Mouse (Mus musculus): Measurements from ENCODE around the gene Fam120b.

The Fam120b gene

DNA sequence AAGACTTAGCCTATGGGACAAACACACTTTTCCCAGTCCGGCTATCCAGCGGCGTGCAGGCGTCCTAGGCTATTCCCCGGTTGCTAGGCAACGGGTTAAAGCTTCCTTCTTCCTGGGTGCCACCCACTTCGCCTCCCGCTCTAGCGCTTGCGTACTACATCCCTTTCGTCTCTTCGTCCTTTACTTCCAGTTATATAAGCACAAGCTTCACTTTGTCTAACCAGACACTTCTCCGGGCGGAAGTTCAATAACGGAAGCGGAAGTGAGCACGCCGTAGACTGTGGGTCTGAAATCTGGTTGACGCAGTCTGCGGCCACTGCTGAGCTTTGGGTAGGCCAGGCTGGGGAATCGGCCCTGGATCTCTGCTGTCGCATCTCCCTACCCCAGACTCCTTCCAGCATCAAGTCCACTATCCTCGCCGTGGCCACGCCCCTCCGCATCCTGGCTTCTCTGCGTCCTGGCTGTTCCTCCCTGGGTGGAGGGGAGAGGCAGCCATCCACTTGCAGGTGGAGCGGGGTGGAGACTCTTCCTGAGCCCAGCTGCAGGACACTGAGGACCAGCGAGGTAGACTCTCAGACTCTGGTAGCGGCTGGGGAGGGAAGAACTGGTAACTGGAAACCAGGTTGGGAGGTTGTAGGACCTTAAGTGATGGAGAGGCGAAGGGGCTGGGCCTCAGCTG is at the start of gene Fam120b:
Gene Fam120b, plus strand, starts transcription at position 206 of the 679 bp plus-strand sequence.
- peak; percentile 82 for DNase-seq (ENCODE audit: low read depth in 1 of 2, low spot score in 2 of 2)

DNA sequence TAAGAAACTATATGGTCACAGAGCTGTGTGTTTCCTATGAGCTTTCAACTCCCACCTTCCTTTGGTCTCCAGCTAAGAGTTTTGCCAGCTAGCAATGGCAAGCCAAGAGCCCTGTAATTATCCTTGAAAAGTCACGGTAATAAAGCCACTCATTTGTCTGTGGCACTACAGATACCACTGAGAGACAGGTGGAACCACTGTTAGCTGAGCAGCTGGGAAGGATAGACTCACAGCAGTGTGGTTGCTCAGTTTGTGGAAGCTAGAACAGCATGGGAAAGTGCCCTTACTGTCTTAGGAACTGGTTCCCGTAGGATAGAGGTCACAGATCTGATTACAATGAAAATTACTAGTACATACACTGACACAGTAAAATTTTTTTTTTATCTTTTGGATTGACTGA is 45.9 kb upstream of the Fam120b start:
- DNase-seq (ENCODE audit: low read depth in 1 of 2, low spot score in 2 of 2) = no peak

DNA sequence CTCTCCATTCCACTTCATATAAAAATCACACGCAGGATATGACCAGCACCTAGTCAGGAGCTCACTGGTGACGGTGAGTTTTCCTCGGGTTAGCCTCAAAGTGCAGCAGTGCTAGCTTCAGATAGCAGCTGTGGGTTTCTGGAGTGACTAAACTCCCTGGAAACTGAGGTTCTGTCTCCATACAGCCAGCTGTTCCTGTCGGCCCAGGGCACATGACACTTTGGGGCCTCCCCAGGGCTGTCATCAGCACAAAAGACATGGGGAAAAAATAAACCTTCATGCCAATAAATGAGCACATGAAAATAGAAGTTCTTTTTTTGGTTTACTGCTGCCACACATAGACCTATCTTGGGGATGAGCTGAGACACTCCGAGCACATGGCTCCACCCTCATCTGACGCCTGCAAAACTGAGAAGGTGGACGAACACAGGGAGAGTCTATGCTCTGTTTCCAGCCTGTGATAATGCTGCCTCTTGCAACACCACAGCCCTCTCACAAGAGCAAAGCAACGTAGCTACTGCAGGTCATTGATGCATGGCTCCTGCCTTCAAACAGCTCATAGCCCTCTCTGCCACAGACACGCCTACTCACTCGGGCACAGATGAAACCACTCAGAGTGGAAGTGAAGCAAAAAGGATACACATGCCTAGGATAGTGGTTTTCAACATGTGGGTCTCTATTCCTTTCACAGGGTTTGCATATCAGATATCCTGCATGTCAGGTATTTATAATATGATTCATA is 43.0 kb upstream of the Fam120b start:
- DNase-seq (ENCODE audit: low read depth in 1 of 2, low spot score in 2 of 2) = no peak

DNA sequence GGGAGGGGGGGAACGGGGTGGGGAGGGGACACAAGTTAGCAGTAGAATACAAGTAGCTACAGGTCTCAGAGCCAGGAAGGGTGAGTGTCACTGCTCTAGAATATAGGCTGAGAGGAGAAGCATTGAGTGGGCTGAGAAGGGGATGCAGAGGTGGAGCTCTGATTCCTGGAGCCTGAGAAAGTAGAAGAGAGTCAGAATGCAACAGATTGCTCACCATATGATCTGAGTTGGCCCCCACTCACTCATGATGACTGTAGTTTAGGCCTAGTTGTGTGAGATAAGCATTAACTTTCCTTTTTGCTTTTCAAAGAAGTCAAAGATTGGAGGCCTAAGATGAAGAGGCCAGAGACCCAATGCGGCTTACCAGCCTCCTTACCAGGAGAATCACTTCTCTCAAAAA is 42.0 kb upstream of the Fam120b start:
- DNase-seq (ENCODE audit: low read depth in 1 of 2, low spot score in 2 of 2) = no peak

DNA sequence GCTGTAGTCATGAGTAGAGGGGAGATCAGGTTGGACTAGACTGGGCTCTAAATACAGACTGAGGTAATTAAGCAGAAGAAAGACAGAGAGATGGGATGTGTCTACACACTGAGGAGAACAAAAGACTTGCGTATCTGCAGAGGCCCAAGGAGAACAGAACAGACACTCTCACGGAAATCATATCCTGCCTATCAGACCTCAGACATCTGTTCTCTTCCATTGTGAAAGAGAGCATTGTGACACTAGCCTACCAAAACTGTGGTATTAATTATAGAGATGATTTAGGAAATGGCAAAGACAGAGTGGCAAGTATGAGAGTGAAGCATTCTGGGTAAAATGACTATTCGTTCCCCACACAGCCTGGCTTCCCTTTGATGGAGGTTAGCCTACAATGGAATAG is 40.9 kb upstream of the Fam120b start:
- no peak for DNase-seq (ENCODE audit: low read depth in 1 of 2, low spot score in 2 of 2)

DNA sequence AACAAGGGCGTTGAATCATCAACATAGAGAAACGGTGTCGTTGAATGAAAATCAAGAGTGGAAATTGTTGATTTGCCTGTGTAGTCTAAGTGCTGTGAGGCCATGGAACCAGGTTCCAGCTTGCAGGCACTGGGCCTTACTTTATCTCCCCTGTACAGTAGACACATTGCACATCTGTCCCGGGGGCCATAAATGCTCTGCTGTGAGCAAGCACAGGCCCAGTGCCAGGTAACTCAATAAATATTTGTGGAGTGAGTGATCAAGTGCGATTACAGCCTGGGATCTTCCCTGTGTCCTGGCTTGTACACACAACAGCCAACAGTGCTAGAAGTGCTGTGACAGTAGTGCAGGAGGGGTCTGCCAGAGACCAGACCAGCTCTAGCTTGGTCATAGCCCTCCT is 39.5 kb upstream of the Fam120b start:
- DNase-seq (ENCODE audit: low read depth in 1 of 2, low spot score in 2 of 2) = no peak

DNA sequence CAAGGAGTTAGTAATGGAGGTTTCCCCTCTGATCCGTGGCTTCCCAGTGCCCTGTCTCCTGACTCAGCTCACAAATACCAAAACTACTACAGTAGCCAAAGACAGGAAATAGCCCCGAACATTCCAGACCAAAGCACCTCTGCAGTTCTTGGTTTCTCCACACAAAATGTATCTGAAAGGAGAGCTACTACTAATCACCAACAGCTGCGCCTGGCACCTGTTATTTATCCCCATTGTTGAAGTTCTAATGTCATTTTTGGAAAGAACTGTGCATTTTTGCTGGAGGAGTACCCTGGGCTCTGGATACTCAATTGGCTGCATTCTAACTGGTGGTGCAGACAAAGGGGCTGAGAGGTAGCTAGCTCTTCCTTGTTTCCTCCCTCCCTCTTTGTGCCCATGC is 38.9 kb upstream of the Fam120b start:
- DNase-seq (ENCODE audit: low read depth in 1 of 2, low spot score in 2 of 2) = no peak

DNA sequence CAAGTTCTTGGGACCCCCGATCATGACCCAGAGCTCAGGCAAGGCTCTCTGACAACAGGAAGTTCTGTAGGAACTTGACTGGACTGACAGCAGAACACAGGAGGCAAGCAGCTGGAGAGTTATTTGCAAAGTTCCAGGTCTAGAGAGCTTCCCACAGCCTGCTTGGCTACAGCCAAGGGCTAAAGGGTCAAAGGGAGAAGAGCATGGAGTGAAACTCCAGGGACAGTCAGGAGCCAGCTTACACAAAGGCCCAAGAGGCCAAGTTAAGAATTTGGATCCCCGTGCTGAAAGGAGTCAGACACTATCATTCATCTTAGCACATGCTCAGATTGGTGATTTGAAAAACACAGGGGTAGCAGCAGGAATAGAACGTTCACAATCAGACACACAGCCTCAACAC is 32.3 kb upstream of the Fam120b start:
- DNase-seq (ENCODE audit: low read depth in 1 of 2, low spot score in 2 of 2) = no peak

DNA sequence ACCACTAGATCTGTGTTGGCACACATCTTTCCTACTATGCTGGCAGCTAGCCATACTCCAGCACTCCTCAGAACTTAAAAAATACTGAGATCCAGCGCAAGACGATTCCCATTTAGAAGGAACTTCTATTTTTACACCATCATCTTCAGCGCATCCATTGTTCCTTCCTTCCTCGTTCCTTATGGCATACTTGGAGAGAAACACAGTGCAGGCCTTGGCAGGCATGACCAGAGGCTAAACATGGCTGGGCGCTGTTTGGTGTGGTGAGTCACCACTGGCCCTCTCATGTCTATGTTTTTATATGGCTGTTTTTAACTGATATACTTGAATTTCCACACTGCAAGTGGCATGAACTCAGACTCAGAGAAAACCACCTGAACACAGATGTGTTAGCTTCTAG is 30.4 kb upstream of the Fam120b start:
- no peak for DNase-seq (ENCODE audit: low read depth in 1 of 2, low spot score in 2 of 2)

DNA sequence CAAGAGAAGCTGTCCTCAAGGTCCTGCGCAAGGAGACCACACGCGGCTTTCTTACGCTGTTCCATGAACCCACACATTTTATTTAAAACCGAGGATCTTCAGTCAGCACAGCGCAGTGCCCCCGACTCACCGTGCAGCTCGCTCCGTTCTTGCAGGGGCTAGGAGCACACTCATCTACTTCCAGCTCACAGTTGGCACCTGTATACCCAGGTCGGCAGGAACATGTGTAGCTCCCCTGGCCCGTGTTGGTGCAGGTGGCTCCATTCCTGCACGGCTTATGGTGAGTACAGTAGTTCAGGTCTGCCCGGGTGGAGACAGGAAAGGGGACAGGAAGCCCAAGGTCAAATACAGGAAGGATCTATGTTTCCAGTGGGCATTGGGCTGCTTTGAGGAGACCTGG is 25.6 kb upstream of the Fam120b start:
- DNase-seq (ENCODE audit: low read depth in 1 of 2, low spot score in 2 of 2) = no peak

DNA sequence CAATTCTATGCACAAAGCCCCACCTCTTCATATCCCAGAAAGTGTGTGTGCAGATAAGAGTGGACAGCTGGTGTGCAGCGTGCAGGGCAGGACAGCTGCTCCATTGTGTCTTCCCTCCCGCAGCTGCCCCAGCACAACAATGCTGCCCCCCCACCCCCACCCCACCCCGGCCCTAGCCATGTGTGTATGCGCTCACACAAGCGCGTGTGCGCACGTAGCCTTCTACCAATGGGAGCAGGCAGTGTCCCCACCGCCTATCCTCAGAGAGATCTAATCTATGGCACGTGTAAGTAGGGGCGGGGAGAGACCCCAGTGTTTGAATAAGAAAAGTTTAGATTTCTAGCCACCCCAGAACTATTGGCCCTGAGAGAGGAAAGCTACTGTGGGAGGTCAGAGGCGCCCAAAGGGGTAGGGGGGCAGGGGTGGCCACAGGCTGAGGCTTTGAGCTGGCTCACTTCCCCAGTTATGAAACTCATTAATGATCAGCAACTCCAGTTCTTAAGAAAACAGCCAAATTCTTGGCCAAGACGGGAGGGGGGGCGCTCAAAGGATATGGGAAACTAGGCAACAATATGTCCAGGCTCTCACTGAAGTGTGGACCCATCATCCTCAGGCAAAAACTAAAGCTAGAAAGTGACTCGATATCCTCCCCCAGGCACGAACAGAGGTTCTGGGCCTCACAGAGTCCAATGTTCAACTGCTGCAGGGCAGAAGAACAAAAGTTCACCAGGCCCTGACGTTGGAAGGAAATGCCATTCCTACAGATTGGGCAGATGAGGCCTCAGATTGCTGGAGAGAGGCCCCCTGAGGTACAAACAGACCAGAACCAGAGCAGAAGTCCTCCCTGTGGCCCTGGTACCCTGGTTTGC is 23.8 kb upstream of the Fam120b start:
- DNase-seq (ENCODE audit: low read depth in 1 of 2, low spot score in 2 of 2) = no peak

DNA sequence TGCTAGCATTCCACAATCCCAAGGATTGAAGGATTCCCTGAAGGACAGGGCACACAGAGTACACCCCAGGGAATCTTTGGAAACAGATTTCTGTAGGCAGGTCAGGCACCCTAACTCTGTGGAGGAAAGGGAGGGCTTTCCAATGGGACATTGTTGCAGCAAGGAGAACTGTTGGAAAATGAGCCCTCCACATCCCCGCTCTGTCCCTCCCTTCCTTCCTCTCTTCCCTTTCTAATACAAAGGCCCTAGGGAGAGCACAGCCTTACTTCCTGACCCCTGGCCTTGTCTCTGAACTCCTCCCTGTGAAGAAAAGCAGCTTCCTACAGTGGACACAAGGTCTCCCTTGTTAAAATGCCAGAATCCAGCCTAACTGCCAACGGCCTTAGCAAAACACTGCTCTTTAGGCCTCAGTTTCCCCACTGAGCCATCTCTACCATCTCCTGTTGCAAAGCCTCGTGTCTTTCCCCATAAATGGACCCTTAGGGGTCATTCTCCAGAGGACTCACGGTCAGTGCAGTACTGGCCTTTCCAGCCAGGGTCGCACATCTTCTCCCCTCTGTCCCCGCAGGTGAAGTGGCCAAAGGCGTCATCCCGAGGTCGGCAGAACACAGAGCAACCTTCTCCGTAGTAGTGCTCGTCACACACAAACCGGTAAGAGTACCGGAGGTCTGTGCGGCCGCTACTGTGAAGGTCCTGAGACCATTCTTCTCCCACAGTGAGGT is 22.9 kb upstream of the Fam120b start:
- DNase-seq (ENCODE audit: low read depth in 1 of 2, low spot score in 2 of 2) = no peak

DNA sequence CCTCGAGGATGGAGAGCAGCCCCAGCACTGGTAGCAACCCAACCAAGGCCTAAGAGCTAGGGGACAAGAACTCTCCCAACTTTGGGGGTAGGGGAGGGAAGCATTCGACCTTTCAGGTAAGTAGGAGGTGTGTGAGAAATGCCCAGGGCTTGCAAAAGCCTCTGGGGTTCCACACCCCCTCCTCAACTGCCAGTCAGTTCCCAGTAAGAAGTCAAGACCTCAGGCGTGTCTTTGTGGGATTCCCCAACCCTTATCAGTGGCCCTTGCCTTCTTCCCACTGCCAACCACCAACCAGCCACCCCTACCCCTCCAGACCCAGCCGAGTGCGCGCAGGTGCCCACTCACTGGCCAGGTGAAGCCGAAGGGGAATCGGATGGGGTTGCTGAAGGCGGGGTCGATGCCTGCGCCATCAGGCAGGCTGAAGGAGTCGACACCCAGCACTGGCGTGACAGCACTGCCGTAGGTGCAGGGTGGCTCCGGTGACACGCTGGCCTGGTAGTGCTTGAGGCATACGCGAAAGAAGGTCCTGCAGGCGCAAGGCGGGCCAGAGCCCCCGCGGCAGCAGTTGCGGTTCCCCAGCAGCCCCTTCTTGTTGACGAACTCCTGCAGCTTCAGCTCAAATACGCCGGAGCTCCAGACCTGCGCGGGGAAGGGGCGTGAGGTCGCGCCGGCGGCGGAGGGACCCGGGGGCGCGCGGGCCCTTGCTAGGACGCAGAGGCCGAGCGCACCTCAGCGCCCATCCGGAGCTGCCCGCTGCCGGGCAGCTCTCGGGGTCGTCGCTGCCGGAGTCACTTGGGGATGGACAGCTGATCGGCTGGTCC is 21.5 kb upstream of the Fam120b start:
- DNase-seq (ENCODE audit: low read depth in 1 of 2, low spot score in 2 of 2) = no peak

DNA sequence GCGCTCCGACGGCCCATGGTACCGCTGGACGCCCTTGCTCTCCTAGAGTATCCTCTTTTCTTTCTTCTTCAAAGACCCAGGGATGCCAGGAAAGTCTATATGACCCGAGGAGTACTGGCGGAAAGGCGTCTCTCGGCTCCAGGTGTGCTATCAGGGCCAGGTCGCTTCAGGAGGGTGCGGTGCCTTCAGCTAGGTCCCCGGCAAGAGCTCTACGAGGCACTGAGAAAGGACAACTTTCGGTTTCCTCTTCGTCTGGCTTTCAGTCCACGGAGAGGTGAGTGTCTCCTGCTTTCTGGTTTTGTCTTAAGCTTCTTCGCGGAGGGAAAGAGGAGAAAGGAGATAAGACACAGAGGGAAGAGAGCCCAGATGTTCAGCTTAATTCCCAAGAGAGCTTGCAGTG is 20.8 kb upstream of the Fam120b start:
- no peak for DNase-seq (ENCODE audit: low read depth in 1 of 2, low spot score in 2 of 2)

DNA sequence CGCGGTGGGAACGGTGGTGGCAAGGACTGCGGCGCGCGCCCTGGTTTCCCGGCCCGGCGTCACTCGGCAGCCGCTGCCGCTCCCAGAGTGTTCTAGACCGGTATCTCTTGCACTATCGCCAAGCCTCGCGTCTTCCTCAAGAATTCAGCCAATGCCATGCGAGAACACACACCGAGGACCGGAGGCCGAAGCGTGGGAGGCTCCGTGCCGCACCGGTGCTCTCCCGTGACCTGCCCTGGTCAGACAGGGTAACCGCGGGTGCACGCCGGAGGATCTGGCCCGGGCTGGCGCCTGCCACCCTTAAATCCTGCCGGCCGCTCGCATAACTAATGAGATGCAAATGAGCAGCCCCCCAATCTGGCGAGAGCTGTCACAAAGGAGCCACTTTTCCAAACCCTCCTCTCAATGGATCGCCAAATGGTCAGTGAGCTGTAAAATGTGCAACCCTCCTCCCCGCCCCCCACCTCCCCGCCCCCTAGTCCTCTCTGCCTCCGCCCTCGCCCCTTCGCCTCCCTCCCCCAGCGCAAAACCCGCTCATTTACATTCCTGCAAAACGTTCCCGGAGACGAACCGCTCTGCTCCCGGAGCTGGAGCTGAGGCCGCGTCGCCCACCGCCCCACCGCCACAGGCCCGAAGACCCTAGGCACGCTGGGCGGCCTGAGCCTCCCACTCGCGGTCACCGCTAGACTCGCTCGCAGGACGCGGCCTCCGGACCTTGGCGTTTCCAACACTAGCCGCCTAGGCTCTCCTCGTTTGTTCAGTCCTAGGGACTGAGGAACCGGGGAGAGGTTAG is 20.1 kb upstream of the Fam120b start:
- DNase-seq (ENCODE audit: low read depth in 1 of 2, low spot score in 2 of 2) = no peak

DNA sequence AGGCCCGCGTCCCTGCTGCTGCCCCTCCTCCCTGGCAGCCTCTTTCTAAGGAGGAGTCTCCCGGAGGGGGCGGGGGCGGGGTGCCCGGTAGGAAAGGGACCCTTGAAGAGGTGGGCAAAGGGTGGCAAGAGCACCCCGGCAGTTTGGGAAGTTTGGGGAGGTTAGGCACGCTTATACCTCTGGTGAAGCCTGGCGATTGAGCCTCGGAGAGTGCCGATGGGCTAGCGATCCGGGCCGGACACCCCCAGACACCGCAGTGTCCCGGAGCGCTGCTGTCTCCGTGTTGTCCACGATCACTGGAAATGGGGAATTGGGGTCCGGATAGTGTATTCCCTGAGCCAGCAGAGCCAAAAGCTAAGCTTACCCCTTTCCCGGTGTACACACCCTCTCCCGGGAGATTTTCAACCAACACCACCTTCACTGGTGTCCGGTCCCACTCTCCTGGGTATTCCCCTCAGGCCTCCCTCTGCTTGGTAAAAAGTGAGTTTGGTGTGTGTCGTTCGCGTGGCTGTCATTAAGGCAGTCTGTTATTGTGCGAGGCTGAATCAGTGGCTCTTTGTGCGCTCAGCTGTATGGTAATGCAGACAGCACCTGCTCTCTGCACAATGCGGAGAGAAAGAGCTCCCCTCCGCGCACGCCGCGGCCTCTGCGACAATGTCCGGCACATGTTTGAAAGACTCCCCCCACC is 19.4 kb upstream of the Fam120b start, which contains the start of gene Dll1:
Gene Dll1, minus strand, starts transcription at position 379 of the 688 bp plus-strand sequence.
- no peak for DNase-seq (ENCODE audit: low read depth in 1 of 2, low spot score in 2 of 2)

DNA sequence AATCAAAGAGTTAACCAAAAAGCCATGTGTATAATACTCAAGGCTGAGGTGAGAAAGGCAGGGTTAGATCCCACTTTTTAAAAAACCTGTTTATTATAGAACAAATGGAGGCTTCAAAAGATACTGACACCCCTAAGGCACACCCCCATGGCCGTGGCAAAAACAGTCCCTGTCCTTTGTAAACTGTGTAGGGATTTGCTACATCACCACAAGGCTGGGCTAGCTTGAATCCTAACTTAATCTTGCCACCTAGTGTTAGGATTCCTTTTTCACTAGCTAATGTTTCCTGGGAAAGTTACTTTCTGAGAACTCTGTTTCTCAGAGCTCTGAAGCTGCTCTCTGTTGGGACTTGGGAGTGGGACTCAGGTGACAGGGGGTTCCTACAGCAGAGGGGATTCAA is 18.1 kb upstream of the Fam120b start:
- no peak for DNase-seq (ENCODE audit: low read depth in 1 of 2, low spot score in 2 of 2)

DNA sequence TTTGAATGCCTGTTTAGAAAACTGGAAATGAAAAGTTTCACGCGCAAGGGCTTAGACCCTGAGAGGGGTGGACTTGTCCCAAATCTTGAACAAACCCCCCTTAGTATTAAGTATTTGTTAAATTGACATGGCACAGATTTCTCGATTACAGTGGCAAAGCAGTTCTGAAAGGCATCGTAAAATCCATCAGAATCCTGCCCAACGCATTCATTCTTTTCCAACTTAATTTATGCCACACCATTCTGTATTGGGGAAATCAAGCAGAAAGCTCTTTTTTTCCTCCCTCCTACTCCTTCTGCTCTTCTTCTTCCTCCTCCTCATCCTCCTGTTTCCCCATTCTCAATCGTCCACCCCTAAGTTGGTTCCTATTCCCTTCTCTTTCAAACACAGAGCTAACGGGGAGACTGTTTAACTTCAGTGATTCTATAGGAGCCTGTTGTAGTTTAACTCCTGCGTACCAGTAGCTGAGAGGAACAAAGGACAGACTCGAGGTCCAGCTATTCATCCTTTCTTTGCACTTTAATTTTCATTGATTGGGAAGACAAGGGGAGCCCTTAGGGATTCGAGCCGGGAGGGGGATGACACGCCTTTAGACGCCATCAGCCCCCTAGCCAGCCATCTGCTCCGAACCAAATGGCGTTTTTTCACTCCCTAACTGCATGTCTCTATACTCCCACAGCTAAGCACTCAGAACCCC is 17.4 kb upstream of the Fam120b start:
- no peak for DNase-seq (ENCODE audit: low read depth in 1 of 2, low spot score in 2 of 2)
